ENCODE assay signal across 27 mouse cellular contexts in genomic region chr7:122410873-122411272, GRCm38 (mm10).
"Had no signal": no experiment of that assay in that cellular context is flagged by ENCODE, and none has a peak within 500 bp of the region (broad histone marks: within the 10 kb centered on the region; RNA-seq: fewer than 3 reads in every experiment).

No protein-coding gene starts in this region.

- H3K4me3 ChIP-seq: embryonic facial prominence, embryonic 10.5 days; embryonic facial prominence, embryonic 12.5 days; embryonic facial prominence, embryonic 13.5 days; embryonic facial prominence, embryonic 15.5 days; erythroblast, embryonic 14.5 days; forebrain, embryonic 10.5 days; forebrain, embryonic 13.5 days; forebrain, embryonic 15.5 days; gastrocnemius, adult 2 months; heart, adult 2 months had no signal

- H3K27ac ChIP-seq: embryonic facial prominence, embryonic 10.5 days; embryonic facial prominence, embryonic 12.5 days; embryonic facial prominence, embryonic 13.5 days; embryonic facial prominence, embryonic 15.5 days; forebrain, embryonic 10.5 days; forebrain, embryonic 13.5 days; forebrain, embryonic 15.5 days; gastrocnemius, adult 2 months; heart, adult 2 months had no signal

- H3K9me3 ChIP-seq: embryonic facial prominence, embryonic 10.5 days; embryonic facial prominence, embryonic 12.5 days; embryonic facial prominence, embryonic 13.5 days; embryonic facial prominence, embryonic 15.5 days; forebrain, embryonic 10.5 days; forebrain, embryonic 13.5 days; forebrain, embryonic 15.5 days had no signal

- H3K4me1 ChIP-seq: embryonic facial prominence, embryonic 10.5 days; embryonic facial prominence, embryonic 12.5 days; embryonic facial prominence, embryonic 13.5 days; embryonic facial prominence, embryonic 15.5 days had no signal

- ATAC-seq: forebrain, embryonic 13.5 days; forebrain, embryonic 14.5 days; forebrain, embryonic 15.5 days; forebrain, embryonic 16.5 days; forebrain, postnatal 0 days had no signal

- DNase-seq: cerebellum, adult 2 months; cerebellum, adult 8-10 months; cerebellum, adult 9-10 months; cerebellum, adult 9-11 months; cerebellum, postnatal 10 days; cerebellum, postnatal 14 days; cerebellum, postnatal 25 days; cerebellum, postnatal 36 days; embryo, embryonic 11 days; forebrain, postnatal 0 days; gastrocnemius, adult 2 months; gastrocnemius, postnatal 10 days; gastrocnemius, postnatal 14 days; gastrocnemius, postnatal 25 days; gastrocnemius, postnatal 36 days; heart, adult 18-20 months; heart, adult 2 months had no signal

- H3K36me3 ChIP-seq: embryonic facial prominence, embryonic 10.5 days; embryonic facial prominence, embryonic 12.5 days; embryonic facial prominence, embryonic 13.5 days; embryonic facial prominence, embryonic 15.5 days; forebrain, embryonic 10.5 days; forebrain, embryonic 15.5 days had no signal

- H3K9ac ChIP-seq: embryonic facial prominence, embryonic 12.5 days; embryonic facial prominence, embryonic 13.5 days; embryonic facial prominence, embryonic 15.5 days; forebrain, embryonic 13.5 days; forebrain, embryonic 15.5 days; forebrain, postnatal 0 days had no signal

- H3K4me2 ChIP-seq: embryonic facial prominence, embryonic 12.5 days; embryonic facial prominence, embryonic 13.5 days; embryonic facial prominence, embryonic 15.5 days; forebrain, embryonic 13.5 days; forebrain, embryonic 15.5 days had no signal

- H3K27me3 ChIP-seq: embryonic facial prominence, embryonic 12.5 days; embryonic facial prominence, embryonic 13.5 days; embryonic facial prominence, embryonic 15.5 days; forebrain, embryonic 13.5 days; forebrain, embryonic 15.5 days had no signal
